Mouse (Mus musculus) MEL (cell line): Measurements from ENCODE around the gene Abcc4.

ENCODE experiments used
- CHD2 ChIP-seq: IDR thresholded peaks from 2 replicates; pipeline ENCODE4 v1.6.1; 2011; ENCODE audit warnings: low read length, improper control_type of control experiment
- CTCF ChIP-seq, 3 experiments: IDR thresholded peaks in 2 of 3; conservative IDR thresholded peaks in 1 of 3; 2 replicates each; pipeline ENCODE4 v1.5.1; 2011 to 2012; ENCODE audit warnings: low read length in 3 of 3, low read depth in 2 of 3, mild to moderate bottlenecking in 2 of 3, improper control_type of control experiment in 1 of 3, inconsistent platforms in 1 of 3, mixed read lengths in 1 of 3, moderate library complexity in 1 of 3; ENCODE audit not compliant: control insufficient read depth in 1 of 3, insufficient read depth in 1 of 3, poor library complexity in 1 of 3, severe bottlenecking in 1 of 3
- ETS1 ChIP-seq: IDR thresholded peaks from 2 replicates; pipeline ENCODE4 v1.6.1; 2012; ENCODE audit warnings: low read depth, mild to moderate bottlenecking, inconsistent platforms, low read length, improper control_type of control experiment, moderate library complexity
- GATA1 ChIP-seq: IDR thresholded peaks from 2 replicates; pipeline ENCODE4 v1.6.1; 2011; ENCODE audit warnings: low read depth, low read length, improper control_type of control experiment
- MYB ChIP-seq: IDR thresholded peaks from 2 replicates; pipeline ENCODE4 v1.6.1; 2011; ENCODE audit warnings: mild to moderate bottlenecking, low read depth, low read length, improper control_type of control experiment
- NRF1 ChIP-seq: IDR thresholded peaks from 2 replicates; pipeline ENCODE4 v1.6.1; 2014; ENCODE audit warnings: low read depth, mild to moderate bottlenecking, inconsistent platforms, low read length, improper control_type of control experiment, moderate library complexity; ENCODE audit not compliant: poor library complexity, insufficient read depth, severe bottlenecking
- POLR2A ChIP-seq, 2 experiments: IDR thresholded peaks; 2 replicates each; pipeline ENCODE4 v1.6.1; 2011 to 2012; ENCODE audit warnings: low read length in 2 of 2, mild to moderate bottlenecking in 2 of 2, control low read depth in 1 of 2, improper control_type of control experiment in 1 of 2, low read depth in 1 of 2, moderate library complexity in 1 of 2; ENCODE audit not compliant: control insufficient read depth in 1 of 2, insufficient read depth in 1 of 2, poor library complexity in 1 of 2
- UBTF ChIP-seq: IDR thresholded peaks from 2 replicates; pipeline ENCODE4 v1.6.1; 2012; ENCODE audit warnings: low read depth, mild to moderate bottlenecking, inconsistent platforms, low read length, improper control_type of control experiment, moderate library complexity, borderline replicate concordance; ENCODE audit not compliant: insufficient read depth
- USF1 ChIP-seq: IDR thresholded peaks from 2 replicates; pipeline ENCODE4 v1.6.1; 2014; ENCODE audit warnings: low read depth, mild to moderate bottlenecking, inconsistent platforms, low read length, improper control_type of control experiment, moderate library complexity

DNA sequence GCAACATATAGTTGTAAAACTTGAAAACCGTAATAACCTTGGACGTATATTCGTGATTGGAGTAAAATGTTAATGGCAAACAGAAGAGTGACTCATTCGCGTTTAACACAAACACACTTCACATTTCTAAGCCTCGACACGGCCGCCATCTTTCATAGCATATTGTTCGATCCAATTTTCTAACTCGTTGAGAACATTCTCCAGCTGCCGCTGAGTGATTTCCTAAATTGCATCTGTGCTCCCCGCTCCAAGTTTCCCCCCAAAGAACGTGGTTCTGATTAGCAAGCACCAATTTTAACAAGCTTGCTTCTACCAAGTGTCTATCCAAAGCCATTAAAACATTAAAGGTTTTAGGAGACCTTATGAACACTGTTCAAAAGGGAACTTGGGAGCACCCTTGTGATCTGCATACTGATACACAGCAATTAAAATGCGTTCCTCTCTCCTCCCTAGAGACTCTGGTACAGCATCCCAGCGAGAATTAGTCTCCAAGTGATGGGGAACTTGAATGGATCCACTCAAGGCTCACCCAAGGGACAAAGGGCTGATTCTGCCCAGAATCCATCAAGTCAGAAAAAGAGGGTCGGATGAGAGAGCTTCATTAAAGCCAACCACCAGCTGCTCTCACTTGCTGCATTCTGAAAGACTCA, 97.1 kb downstream of the Abcc4 start:
- TF ChIP-seq USF1: no peak
- TF ChIP-seq MYB: no peak
- no peak for TF ChIP-seq NRF1
- TF ChIP-seq ETS1: no peak
- TF ChIP-seq GATA1: no peak
- TF ChIP-seq CTCF (IDR thresholded peaks at IDR 0.05 in 2 of 3, conservative IDR thresholded peaks at IDR 0.05 in 1 of 3; ENCODE audit: control insufficient read depth in 1 of 3, insufficient read depth in 1 of 3, low read depth in 2 of 3, low read length in 3 of 3, poor library complexity in 1 of 3, severe bottlenecking in 1 of 3): no peak
- TF ChIP-seq CHD2: no peak
- TF ChIP-seq POLR2A (IDR thresholded peaks at IDR 0.05; ENCODE audit: control insufficient read depth in 1 of 2, insufficient read depth in 1 of 2, low read depth in 1 of 2, low read length in 2 of 2, poor library complexity in 1 of 2): no peak
- no peak for TF ChIP-seq UBTF
